Mouse (Mus musculus) MEL (cell line): Measurements from ENCODE around the gene Runx1. TPM values are rescaled to one million over a fixed set of nuclear protein-coding genes. Genes with fewer than 3 reads are reported as not detected.

Experiments used
- DNase-seq: peaks from one replicate; pipeline ENCODE4 v3.0.0; 2011; ENCODE audit warnings: low read depth, low spot score
- H3K27ac ChIP-seq: 2 replicates; pipeline ENCODE4 v1.5.1; 2012; ENCODE audit warnings: low read depth, mild to moderate bottlenecking, control low read depth, low read length, moderate library complexity; ENCODE audit not compliant: control insufficient read depth
- H3K27me3 ChIP-seq, 2 experiments: fragments of 150-350 bp in 1 of 2; sonication (generic) in 1 of 2; 2 replicates each; pipeline ENCODE4 v1.6.1; 2012; ENCODE audit warnings: low read length in 2 of 2, mild to moderate bottlenecking in 2 of 2, improper control_type of control experiment in 1 of 2, moderate library complexity in 1 of 2; ENCODE audit not compliant: insufficient read depth in 2 of 2, control insufficient read depth in 1 of 2
- H3K36me3 ChIP-seq, 2 experiments: 2 replicates each; pipeline ENCODE4 v1.6.1; 2012 to 2014; ENCODE audit warnings: low read length in 2 of 2, improper control_type of control experiment in 1 of 2, inconsistent platforms in 1 of 2, mild to moderate bottlenecking in 1 of 2; ENCODE audit not compliant: insufficient read depth in 2 of 2, control insufficient read depth in 1 of 2
- H3K4me1 ChIP-seq, 2 experiments: fragments of 150-350 bp in 1 of 2; sonication (generic) in 1 of 2; 2 replicates each; pipeline ENCODE4 v1.6.1; 2012; ENCODE audit warnings: low read length in 2 of 2, improper control_type of control experiment in 1 of 2, mild to moderate bottlenecking in 1 of 2; ENCODE audit not compliant: insufficient read depth in 2 of 2, control insufficient read depth in 1 of 2
- H3K4me3 ChIP-seq, 2 experiments: fragments of 150-350 bp in 1 of 2; sonication (generic) in 1 of 2; 2 replicates each; pipeline ENCODE4 v1.5.1; 2012; ENCODE audit warnings: low read depth in 2 of 2, low read length in 2 of 2, mild to moderate bottlenecking in 2 of 2, moderate library complexity in 2 of 2, control low read depth in 1 of 2, improper control_type of control experiment in 1 of 2; ENCODE audit not compliant: control insufficient read depth in 1 of 2, insufficient read depth in 1 of 2
- H3K79me2 ChIP-seq: 2 replicates; pipeline ENCODE4 v1.6.1; 2012; ENCODE audit warnings: mild to moderate bottlenecking, low read length, moderate library complexity; ENCODE audit not compliant: control insufficient read depth, poor library complexity, insufficient read depth
- H3K9ac ChIP-seq: 2 replicates; pipeline ENCODE4 v1.6.1; 2012; ENCODE audit warnings: low read depth, mild to moderate bottlenecking, control low read depth, low read length, moderate library complexity; ENCODE audit not compliant: control insufficient read depth, poor library complexity, severe bottlenecking
- H3K9me3 ChIP-seq: fragments of 150-350 bp; sonication (generic); replicated peaks from 2 replicates; pipeline ENCODE4 v1.6.1; 2012; ENCODE audit warnings: mild to moderate bottlenecking, low read length, improper control_type of control experiment, moderate library complexity; ENCODE audit not compliant: insufficient read depth
- BHLHE40 ChIP-seq: IDR thresholded peaks from 2 replicates; pipeline ENCODE4 v1.6.1; 2012; ENCODE audit warnings: low read depth, mild to moderate bottlenecking, inconsistent platforms, low read length, improper control_type of control experiment, borderline replicate concordance
- CTCF ChIP-seq, 3 experiments: IDR thresholded peaks in 2 of 3; conservative IDR thresholded peaks in 1 of 3; 2 replicates each; pipeline ENCODE4 v1.5.1; 2011 to 2012; ENCODE audit warnings: low read length in 3 of 3, low read depth in 2 of 3, mild to moderate bottlenecking in 2 of 3, improper control_type of control experiment in 1 of 3, inconsistent platforms in 1 of 3, mixed read lengths in 1 of 3, moderate library complexity in 1 of 3; ENCODE audit not compliant: control insufficient read depth in 1 of 3, insufficient read depth in 1 of 3, poor library complexity in 1 of 3, severe bottlenecking in 1 of 3
- E2F4 ChIP-seq: IDR thresholded peaks from 2 replicates; pipeline ENCODE4 v1.6.1; 2011; ENCODE audit warnings: low read depth, low read length, improper control_type of control experiment, borderline replicate concordance
- EP300 ChIP-seq, 2 experiments: IDR thresholded peaks; 2 replicates each; pipeline ENCODE4 v1.6.1; 2011; ENCODE audit warnings: improper control_type of control experiment in 2 of 2, low read length in 2 of 2, low read depth in 1 of 2, mild to moderate bottlenecking in 1 of 2
- ETS1 ChIP-seq: IDR thresholded peaks from 2 replicates; pipeline ENCODE4 v1.6.1; 2012; ENCODE audit warnings: low read depth, mild to moderate bottlenecking, inconsistent platforms, low read length, improper control_type of control experiment, moderate library complexity
- GATA1 ChIP-seq: IDR thresholded peaks from 2 replicates; pipeline ENCODE4 v1.6.1; 2011; ENCODE audit warnings: low read depth, low read length, improper control_type of control experiment
- JUND ChIP-seq: IDR thresholded peaks from 2 replicates; pipeline ENCODE4 v1.6.1; 2011; ENCODE audit warnings: low read depth, mild to moderate bottlenecking, improper control_type of control experiment, low read length
- MAFK ChIP-seq: IDR thresholded peaks from 2 replicates; pipeline ENCODE4 v1.6.1; 2011; ENCODE audit warnings: low read depth, mild to moderate bottlenecking, low read length, improper control_type of control experiment, borderline replicate concordance
- MAX ChIP-seq: IDR thresholded peaks from 2 replicates; pipeline ENCODE4 v1.6.1; 2011; ENCODE audit warnings: low read length, improper control_type of control experiment
- MXI1 ChIP-seq: IDR thresholded peaks from 2 replicates; pipeline ENCODE4 v1.6.1; 2011; ENCODE audit warnings: mild to moderate bottlenecking, low read depth, low read length, improper control_type of control experiment
- NELFE ChIP-seq: IDR thresholded peaks from 2 replicates; pipeline ENCODE4 v1.6.1; 2011; ENCODE audit warnings: low read depth, low read length, improper control_type of control experiment
- POLR2AphosphoS5 ChIP-seq: IDR thresholded peaks from 2 replicates; pipeline ENCODE4 v1.6.1; 2012; ENCODE audit warnings: low read depth, borderline replicate concordance, mild to moderate bottlenecking, inconsistent platforms, low read length, moderate library complexity, mixed read lengths
- RAD21 ChIP-seq: IDR thresholded peaks from 2 replicates; pipeline ENCODE4 v1.6.1; 2011; ENCODE audit warnings: mild to moderate bottlenecking, low read depth, low read length, improper control_type of control experiment
- SIN3A ChIP-seq: IDR thresholded peaks from 2 replicates; pipeline ENCODE4 v1.6.1; 2012; ENCODE audit warnings: low read length, improper control_type of control experiment, inconsistent platforms
- SMC3 ChIP-seq: IDR thresholded peaks from 2 replicates; pipeline ENCODE4 v1.6.1; 2011; ENCODE audit warnings: low read depth, low read length, improper control_type of control experiment
- TAL1 ChIP-seq: IDR thresholded peaks from 2 replicates; pipeline ENCODE4 v1.6.1; 2012; ENCODE audit warnings: mild to moderate bottlenecking, inconsistent platforms, low read length, moderate library complexity, mixed read lengths
- TBP ChIP-seq: IDR thresholded peaks from 2 replicates; pipeline ENCODE4 v1.8.0; 2011; ENCODE audit warnings: low read depth, low read length, improper control_type of control experiment
- USF1 ChIP-seq: IDR thresholded peaks from 2 replicates; pipeline ENCODE4 v1.6.1; 2014; ENCODE audit warnings: low read depth, mild to moderate bottlenecking, inconsistent platforms, low read length, improper control_type of control experiment, moderate library complexity
- ZKSCAN1 ChIP-seq: IDR thresholded peaks from 2 replicates; pipeline ENCODE4 v1.6.1; 2012; ENCODE audit warnings: low read depth, mild to moderate bottlenecking, inconsistent platforms, low read length, improper control_type of control experiment, moderate library complexity
- ZNF384 ChIP-seq: IDR thresholded peaks from 2 replicates; pipeline ENCODE4 v1.6.1; 2012; ENCODE audit warnings: low read depth, mild to moderate bottlenecking, inconsistent platforms, low read length, improper control_type of control experiment
- polyA plus RNA-seq, 2 experiments: library from polyadenylated mRNA; stranded (reverse) in 1 of 2; unstranded in 1 of 2; fragments of >175 nt in 1 of 2; fragments of >200 nt in 1 of 2; gene quantifications; 2 replicates each; pipeline versions ENCODE4 v1.2.1 to v1.2.4; 2012; ENCODE audit warnings: low replicate concordance in 2 of 2, low read depth in 1 of 2; ENCODE audit not compliant: insufficient read length in 2 of 2, insufficient read depth in 1 of 2, missing spikeins in 1 of 2
- total RNA-seq: library from RNA; depleted of rRNA; stranded (reverse); fragments of 300-350 nt; gene quantifications from 2 replicates; pipeline ENCODE4 v1.2.3, GENCODE M21; 2012

The Runx1 gene
- total and polyA plus RNA-seq, 3 experiments: 14.3 to 23.5 TPM; not detected in 1

- peaks cover 0 to 3% of the 10 kb centered on the region in 2 experiments; a peak in 2 of 4 replicates for H3K36me3 ChIP-seq
- no peak overlapping the region for H3K27ac ChIP-seq
- H3K27me3 ChIP-seq: no peaks in the 10 kb centered on the region
- H3K79me2 ChIP-seq: no peaks in the 10 kb centered on the region
- no peak overlapping the region for H3K4me3 ChIP-seq
- TF ChIP-seq RAD21 (no peak), SMC3 (no peak), GATA1 (no peak), BHLHE40 (no peak), NELFE (no peak), EP300 (IDR thresholded peaks at IDR 0.05; ENCODE audit: low read depth in 1 of 2, low read length in 2 of 2) (no peak), SIN3A (no peak), ETS1 (no peak), MXI1 (no peak), E2F4 (no peak), ZNF384 (no peak), USF1 (no peak)
- DNase-seq: no peak
- H3K9ac ChIP-seq: no peak overlapping the region
- peaks cover 5 to 12% of the 10 kb centered on the region in 2 experiments; a peak in 3 of 4 replicates for H3K4me1 ChIP-seq
- H3K9me3 ChIP-seq: no peaks in the 10 kb centered on the region
These were observed 248.6 kb downstream of the Runx1 start for GRCm38 (mm10) chr16:92577381-92577780.

- Histone ChIP-seq H3K9ac (no peak overlapping the region), H3K27ac (no peak overlapping the region), H3K4me3 (no peak overlapping the region)
- DNase-seq: no peak
- no peak for TF ChIP-seq SIN3A
- TF ChIP-seq TAL1: no peak
- TF ChIP-seq MAFK: no peak
- no peak for TF ChIP-seq MAX
- TF ChIP-seq TBP: no peak
- TF ChIP-seq USF1: no peak
- no peak for TF ChIP-seq POLR2AphosphoS5
- no peak for TF ChIP-seq JUND
- no peak for TF ChIP-seq CTCF (IDR thresholded peaks at IDR 0.05 in 2 of 3, conservative IDR thresholded peaks at IDR 0.05 in 1 of 3; ENCODE audit: control insufficient read depth in 1 of 3, insufficient read depth in 1 of 3, low read depth in 2 of 3, low read length in 3 of 3, poor library complexity in 1 of 3, severe bottlenecking in 1 of 3)
- no peak for TF ChIP-seq ZKSCAN1
- TF ChIP-seq, all 39 proteins: peak for 0
- Histone ChIP-seq H3K27me3 (no peaks in the 10 kb centered on the region), H3K4me1 (no peaks in the 10 kb centered on the region; a peak in 1 of 4 replicates), H3K36me3 (no peaks in the 10 kb centered on the region), H3K79me2 (no peaks in the 10 kb centered on the region), H3K9me3 (no peaks in the 10 kb centered on the region)
These were observed 250.2 kb downstream of the Runx1 start for GRCm38 (mm10) chr16:92575792-92576191.
